Mouse (Mus musculus) liver, postnatal 0 days (tissue): ENCODE results near the gene Cuedc1.
"Not testable (repeated sequence)": the region's sequence is repeated elsewhere in the genome, so short reads cannot be mapped to it uniquely, and the experiment has no call there.

Experiments
- CTCF ChIP-seq: sonication (generic); IDR thresholded peaks from 2 replicates; pipeline ENCODE4 v1.5.1; 2016; ENCODE audit warnings: antibody characterized with exemption, low read depth
- EP300 ChIP-seq: IDR thresholded peaks from 2 replicates; pipeline ENCODE4 v1.6.1; 2016; ENCODE audit warnings: antibody characterized with exemption, low read depth, mild to moderate bottlenecking

- TF ChIP-seq CTCF: peak; percentile 41
- TF ChIP-seq EP300: not testable (repeated sequence)
These were observed 108.7 kb downstream of the Cuedc1 start for GRCm38 (mm10) chr11:88206576-88206975.
